Mouse (Mus musculus) liver, embryonic 14.5 days (tissue): ENCODE data around the gene Pdk4. TPM values are rescaled to one million over a fixed set of nuclear protein-coding genes. Genes with fewer than 3 reads are reported as not detected.
A peak's percentile ranks its signal among the peaks of the same experiment; 100 is the strongest.

ENCODE experiments used
- ATAC-seq: fragments of 200-750 bp; cut with Nextera tagmentation; 2 replicates; pipeline ENCODE4 v1.8.0; 2017; ENCODE audit warnings: moderate number of reproducible peaks, mild to moderate bottlenecking, moderate library complexity; ENCODE audit not compliant: insufficient read depth
- DNase-seq, 3 experiments: peaks; one replicate each; pipeline ENCODE4 v3.0.0-alpha.2; 2012 to 2013; ENCODE audit warnings: low read depth in 3 of 3, low spot score in 3 of 3
- H3K27ac ChIP-seq: fragments of 300-500 bp; sonication (generic); 2 replicates; pipeline ENCODE4 v1.5.1; 2014; ENCODE audit warnings: moderate library complexity, mild to moderate bottlenecking, control low read depth, inconsistent platforms
- H3K27me3 ChIP-seq: fragments of 300-500 bp; sonication (generic); 2 replicates; pipeline ENCODE4 v1.6.1; 2014; ENCODE audit warnings: mild to moderate bottlenecking, low read length, moderate library complexity; ENCODE audit not compliant: control insufficient read depth, insufficient read depth
- H3K36me3 ChIP-seq: fragments of 300-500 bp; sonication (generic); replicated peaks from 2 replicates; pipeline ENCODE4 v1.6.1; 2014; ENCODE audit warnings: low read depth; ENCODE audit not compliant: control insufficient read depth, insufficient read depth
- H3K4me1 ChIP-seq, 2 experiments: fragments of 200-500 bp in 1 of 2; fragments of 300-500 bp in 1 of 2; sonication (generic) in 1 of 2; replicated peaks; 2 replicates each; pipeline ENCODE4 v1.6.1; 2012 to 2014; ENCODE audit warnings: antibody characterized with exemption in 1 of 2, inconsistent platforms in 1 of 2, low read length in 1 of 2; ENCODE audit not compliant: control insufficient read depth in 2 of 2, insufficient read depth in 2 of 2
- H3K4me2 ChIP-seq: fragments of 300-500 bp; sonication (generic); 2 replicates; pipeline ENCODE4 v1.6.1; 2014; ENCODE audit warnings: low read depth, mild to moderate bottlenecking, control low read depth, moderate library complexity
- H3K4me3 ChIP-seq, 2 experiments: fragments of 200-500 bp in 1 of 2; fragments of 300-500 bp in 1 of 2; sonication (generic) in 1 of 2; 2 replicates each; pipeline ENCODE4 v1.5.1; 2012 to 2014; ENCODE audit warnings: low read depth in 2 of 2, low read length in 2 of 2, mild to moderate bottlenecking in 2 of 2, control low read depth in 1 of 2, inconsistent platforms in 1 of 2, moderate library complexity in 1 of 2; ENCODE audit not compliant: insufficient read depth in 1 of 2
- H3K9ac ChIP-seq: fragments of 300-500 bp; sonication (generic); replicated peaks from 2 replicates; pipeline ENCODE4 v1.6.1; 2014; ENCODE audit warnings: mild to moderate bottlenecking, control low read depth, moderate library complexity
- H3K9me3 ChIP-seq: fragments of 300-500 bp; sonication (generic); 2 replicates; pipeline ENCODE4 v1.6.1; 2016; ENCODE audit warnings: low read length, mixed read lengths; ENCODE audit not compliant: control insufficient read depth
- CTCF ChIP-seq: IDR thresholded peaks from 2 replicates; pipeline ENCODE4 v1.5.1; 2016; ENCODE audit warnings: antibody characterized with exemption, low read depth, control low read depth
- EP300 ChIP-seq: IDR thresholded peaks from 2 replicates; pipeline ENCODE4 v1.6.1; 2016; ENCODE audit warnings: antibody characterized with exemption, low read depth
- WGBS: fragments of 180-500 bp; shearing (Covaris S2); extraction: QIAGEN DNeasy Blood & Tissue Kit; methylation state at CpG from one replicate; pipeline ENCODE4 v1.1.7; 2014; ENCODE audit not compliant: insufficient replicate concordance; 5-methylcytosine and 5-hydroxymethylcytosine counted together
- polyA plus RNA-seq, 2 experiments: library from polyadenylated mRNA; depleted of rRNA in 1 of 2; stranded (reverse) in 1 of 2; unstranded in 1 of 2; fragments of >200 nt; fragmentation: Nextera tagmentation in 1 of 2; extraction: Ambion mirVana in 1 of 2; gene quantifications; 2 replicates each; pipeline versions ENCODE4 v1.2.1 to v1.2.3; 2012 to 2014

The Pdk4 gene
- polyA plus RNA-seq, 2 experiments, result 0.59 to 0.67 TPM

GRCm38 (mm10) chr6:5496854-5497235, 736 bp upstream of the Pdk4 start:
- Histone ChIP-seq H3K9me3 (no peaks in the 10 kb centered on the region), H3K4me2 (peak overlapping the region; percentile 46), H3K36me3 (no peaks in the 10 kb centered on the region), H3K4me3 (no peak overlapping the region), H3K27ac (no peak overlapping the region), H3K4me1 (no peaks in the 10 kb centered on the region), H3K9ac (no peak overlapping the region), H3K27me3 (peaks cover 3% of the 10 kb centered on the region)
- DNase-seq, result no peak
- TF ChIP-seq EP300 (no peak), CTCF (no peak)
- 41% methylated on average over 3 of the region's 3 CpGs for WGBS
- no peak for ATAC-seq

GRCm38 (mm10) chr6:5485028-5485427, 11.1 kb downstream of the Pdk4 start:
- Histone ChIP-seq H3K27ac (no peak overlapping the region), H3K4me3 (no peak overlapping the region), H3K9me3 (no peaks in the 10 kb centered on the region), H3K4me1 (no peaks in the 10 kb centered on the region), H3K27me3 (no peaks in the 10 kb centered on the region), H3K9ac (no peak overlapping the region), H3K4me2 (no peak overlapping the region), H3K36me3 (no peaks in the 10 kb centered on the region)
- 70% methylated on average over 7 of the region's 7 CpGs for WGBS
- no peak for DNase-seq
- no peak for ATAC-seq
- TF ChIP-seq CTCF, result no peak
- no peak for TF ChIP-seq EP300

GRCm38 (mm10) chr6:5482270-5482783, 13.8 kb downstream of the Pdk4 start:
- Histone ChIP-seq H3K27ac (no peak overlapping the region), H3K27me3 (no peaks in the 10 kb centered on the region), H3K9me3 (no peaks in the 10 kb centered on the region), H3K4me1 (no peaks in the 10 kb centered on the region), H3K9ac (no peak overlapping the region), H3K4me2 (no peak overlapping the region), H3K4me3 (no peak overlapping the region), H3K36me3 (no peaks in the 10 kb centered on the region)
- 56% methylated on average over 3 of the region's 3 CpGs for WGBS
- no peak for DNase-seq
- ATAC-seq, result no peak
- TF ChIP-seq EP300 (no peak), CTCF (no peak)

- no peak overlapping the region for H3K27ac ChIP-seq
- H3K27me3 ChIP-seq, result no peaks in the 10 kb centered on the region
- H3K9ac ChIP-seq, result no peak overlapping the region
- WGBS, result 61% methylated on average over 2 of the region's 2 CpGs
- H3K4me3 ChIP-seq, result no peak overlapping the region
- no peaks in the 10 kb centered on the region for H3K4me1 ChIP-seq
- no peaks in the 10 kb centered on the region for H3K9me3 ChIP-seq
- TF ChIP-seq EP300 (no peak), CTCF (no peak)
- no peaks in the 10 kb centered on the region for H3K36me3 ChIP-seq
- no peak for DNase-seq
- no peak for ATAC-seq
- no peak overlapping the region for H3K4me2 ChIP-seq
Measured at GRCm38 (mm10) chr6:5481066-5481465, 15.0 kb downstream of the Pdk4 start.

GRCm38 (mm10) chr6:5474021-5474420, 22.1 kb downstream of the Pdk4 start:
- TF ChIP-seq EP300 (no peak), CTCF (no peak)
- Histone ChIP-seq H3K27ac (no peak overlapping the region), H3K36me3 (no peaks in the 10 kb centered on the region), H3K4me1 (no peaks in the 10 kb centered on the region), H3K9ac (no peak overlapping the region), H3K9me3 (no peaks in the 10 kb centered on the region), H3K4me3 (no peak overlapping the region), H3K27me3 (no peaks in the 10 kb centered on the region), H3K4me2 (no peak overlapping the region)
- ATAC-seq, result no peak
- no peak for DNase-seq
- 14% methylated on average over 1 of the region's 1 CpGs for WGBS
